Mouse (Mus musculus) right cerebral cortex, postnatal 25 days (tissue): ENCODE measurements at regions not wholly inside any gene's neighbourhood (a gene's known extent, or its start where the extent isn't known, plus 50 kb on each side); places are given as distances from the start of the nearest gene placed in this dataset.

Experiments
- DNase-seq: peaks from one replicate; pipeline ENCODE4 v3.0.0; 2022

- no peak for DNase-seq
These were observed 61.6 kb upstream of the 4932438H23Rik start for GRCm38 (mm10) chr16:91156506-91156905.

- no peak for DNase-seq
These were observed 64.6 kb upstream of the Olig2 start for GRCm38 (mm10) chr16:91160679-91161078.

- DNase-seq, result no peak
These were observed 63.6 kb upstream of the Olig2 start for GRCm38 (mm10) chr16:91161616-91162015.

GRCm38 (mm10) chr16:91162381-91162780 is 62.9 kb upstream of the Olig2 start:
- no peak for DNase-seq

GRCm38 (mm10) chr16:91165906-91166305 is 59.4 kb upstream of the Olig2 start:
- DNase-seq, result no peak

GRCm38 (mm10) chr16:91166866-91167265 is 58.4 kb upstream of the Olig2 start:
- DNase-seq, result peak; percentile 31

GRCm38 (mm10) chr16:91168398-91168797 is 56.9 kb upstream of the Olig2 start:
- DNase-seq, result no peak

- DNase-seq, result no peak
These were observed 55.4 kb upstream of the Olig2 start for GRCm38 (mm10) chr16:91169829-91170228.

GRCm38 (mm10) chr16:91171911-91172440 is 53.3 kb upstream of the Olig2 start:
- no peak for DNase-seq

- no peak for DNase-seq
These were observed 52.7 kb upstream of the Olig2 start for GRCm38 (mm10) chr16:91172510-91172909.

- DNase-seq, result no peak
These were observed 52.0 kb upstream of the Olig2 start for GRCm38 (mm10) chr16:91173241-91173640.

- DNase-seq, result no peak
These were observed 51.4 kb upstream of the Olig2 start for GRCm38 (mm10) chr16:91173870-91174278.

- no peak for DNase-seq
These were observed 50.9 kb upstream of the Olig2 start for GRCm38 (mm10) chr16:91174401-91174800.
